Mouse (Mus musculus): ENCODE results near the gene Cdh23.
A peak's percentile ranks its signal among the peaks of the same experiment; 100 is the strongest.

Cdh23 gene

GRCm38 (mm10) chr10:60400507-60401295 is 295.6 kb downstream of the Cdh23 start:
- no peak for DNase-seq (ENCODE audit: low spot score in 2 of 2)

- DNase-seq (ENCODE audit: low spot score in 2 of 2), result no peak
Observed at GRCm38 (mm10) chr10:60399449-60399848, 296.8 kb downstream of the Cdh23 start, which contains the start of gene Gm17455. Gene Gm17455, plus strand, starts transcription at chr10:60399726.

DNA sequence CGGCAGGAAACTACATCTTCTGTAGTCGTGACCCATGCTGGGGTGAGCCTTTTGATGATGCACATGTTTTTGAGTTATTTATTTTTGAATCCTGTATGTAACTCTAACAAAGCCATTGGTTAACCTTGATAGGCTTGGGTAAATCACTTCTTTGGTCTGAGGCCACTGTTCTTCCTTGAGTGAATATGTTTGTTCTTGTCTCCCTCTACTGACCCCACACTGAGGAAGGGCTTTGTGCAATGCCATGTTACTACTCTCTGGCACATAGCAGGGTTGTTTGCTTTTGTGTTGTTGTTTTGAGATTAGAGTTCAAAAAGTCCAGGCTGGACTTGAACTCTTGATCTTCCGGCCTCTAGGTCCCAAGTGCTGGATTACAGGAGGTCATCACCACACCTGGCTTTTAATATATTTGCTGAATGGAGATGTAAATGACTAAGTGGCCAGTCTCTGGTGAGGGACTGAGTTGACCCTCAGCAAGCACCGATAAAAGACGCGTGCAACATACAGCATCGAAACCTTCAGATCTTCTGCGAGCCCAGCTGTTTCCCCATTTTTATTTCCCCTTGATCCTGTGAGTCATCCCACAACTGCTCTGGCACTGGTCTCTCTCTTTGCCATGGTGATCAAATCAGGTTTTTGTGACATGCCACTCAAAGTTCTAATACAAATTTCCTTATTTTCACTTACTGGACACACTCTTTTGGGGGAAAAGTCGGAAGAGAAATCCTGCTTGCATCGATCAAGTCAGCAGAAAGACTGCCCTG is 298.1 kb downstream of the Cdh23 start:
- DNase-seq (ENCODE audit: low spot score in 2 of 2), result no peak

DNA sequence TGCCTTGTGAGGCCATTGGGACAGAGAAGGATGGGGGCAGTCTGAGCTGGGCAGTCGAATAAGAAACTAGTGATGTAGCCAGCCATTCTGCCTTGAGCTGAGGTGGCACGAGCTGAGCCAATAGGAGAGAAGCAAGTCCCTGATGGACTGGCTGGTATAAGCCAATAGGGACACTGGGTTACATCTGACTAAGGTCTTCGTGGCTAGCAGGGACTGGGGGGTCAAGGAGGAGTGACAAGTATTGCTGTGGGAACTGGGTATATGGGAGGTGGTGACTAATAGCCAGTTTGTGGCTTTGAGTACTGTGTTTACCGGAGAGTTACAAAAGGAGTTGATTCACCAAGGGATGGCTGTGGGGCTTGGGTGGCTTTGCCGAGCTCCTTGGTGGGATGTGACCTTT is 300.7 kb downstream of the Cdh23 start:
- DNase-seq (ENCODE audit: low spot score in 2 of 2), result no peak

DNA sequence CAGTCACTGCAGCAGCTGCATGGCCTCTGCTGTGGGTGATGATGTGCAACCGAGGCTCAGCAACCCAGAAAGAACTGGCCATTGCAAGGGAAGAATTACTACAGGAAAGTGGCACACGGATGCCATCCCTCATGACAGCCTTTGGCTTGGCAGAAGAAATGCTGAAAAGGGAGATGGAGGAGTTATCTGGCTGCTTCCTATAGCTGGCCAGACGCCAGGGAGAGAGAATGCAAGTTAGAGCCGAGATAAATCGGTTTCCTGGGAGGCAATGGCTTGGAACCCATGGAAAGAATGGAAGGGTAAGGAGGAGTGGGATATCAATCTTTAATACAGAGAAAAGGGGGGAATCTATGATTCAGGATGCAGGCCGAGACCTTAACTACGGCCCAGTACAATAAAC is 301.4 kb downstream of the Cdh23 start:
- DNase-seq (ENCODE audit: low spot score in 2 of 2), result peak in 1 of 2 experiments; percentile 62

- DNase-seq (ENCODE audit: low spot score in 2 of 2), result no peak
Observed at GRCm38 (mm10) chr10:60391661-60392060, 304.6 kb downstream of the Cdh23 start.

GRCm38 (mm10) chr10:60390904-60391420 is 305.3 kb downstream of the Cdh23 start:
- no peak for DNase-seq (ENCODE audit: low spot score in 2 of 2)

DNA sequence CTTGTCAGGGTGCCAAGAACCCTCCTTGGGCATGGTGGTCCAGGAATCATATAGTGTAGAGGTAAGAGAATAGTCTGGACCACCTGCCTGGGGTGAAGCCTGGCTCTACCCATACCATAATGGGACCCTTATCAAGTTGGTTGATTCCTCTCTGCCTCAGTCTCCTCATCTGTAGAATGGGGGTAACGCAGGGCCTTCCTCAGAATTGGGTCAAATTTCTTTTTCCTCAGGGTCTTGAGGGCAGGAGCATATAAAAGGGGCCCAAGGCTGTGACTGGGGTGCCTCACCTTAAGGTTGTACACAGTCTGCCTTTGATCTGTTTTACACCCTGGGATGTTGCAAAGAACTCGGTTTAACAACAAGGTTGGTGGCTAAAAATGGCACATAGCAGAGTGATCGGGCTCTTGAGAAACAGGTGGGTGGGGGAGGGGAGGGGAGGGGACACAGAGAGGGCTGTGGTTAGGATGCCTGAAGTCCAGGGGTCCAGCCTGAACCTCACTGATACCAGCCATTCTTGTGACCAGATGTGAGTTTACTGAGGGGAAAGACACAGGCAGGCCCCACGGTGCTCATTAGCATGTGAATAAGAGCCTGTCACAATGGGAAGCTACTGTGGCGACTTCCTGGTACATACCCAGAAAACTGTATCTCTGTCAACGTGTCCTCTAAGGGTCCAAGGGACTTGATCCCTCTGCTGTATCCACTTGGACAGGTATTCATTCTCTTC is 305.9 kb downstream of the Cdh23 start:
- no peak for DNase-seq (ENCODE audit: low spot score in 2 of 2)

DNA sequence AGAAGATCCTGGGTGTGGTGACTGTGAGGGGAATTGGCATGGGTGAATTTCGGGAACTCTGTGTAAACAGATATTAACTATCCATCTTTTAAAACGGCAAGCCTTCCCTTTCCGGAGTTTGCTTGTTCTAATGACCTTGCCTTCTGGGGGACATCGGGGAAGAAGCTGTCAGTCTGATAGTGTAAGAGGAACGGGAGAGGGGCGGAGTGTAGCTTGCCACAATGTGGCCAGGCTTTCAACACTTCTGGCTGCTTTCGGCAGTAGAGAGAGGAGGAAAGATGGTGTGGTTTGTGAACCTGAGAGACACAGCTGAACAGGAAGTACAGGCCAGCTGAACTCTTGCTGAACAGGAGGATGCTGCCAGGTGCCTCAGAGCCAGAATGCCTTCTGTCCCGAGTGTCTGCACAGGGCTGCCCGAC is 306.8 kb downstream of the Cdh23 start:
- DNase-seq (ENCODE audit: low spot score in 2 of 2), result no peak

DNA sequence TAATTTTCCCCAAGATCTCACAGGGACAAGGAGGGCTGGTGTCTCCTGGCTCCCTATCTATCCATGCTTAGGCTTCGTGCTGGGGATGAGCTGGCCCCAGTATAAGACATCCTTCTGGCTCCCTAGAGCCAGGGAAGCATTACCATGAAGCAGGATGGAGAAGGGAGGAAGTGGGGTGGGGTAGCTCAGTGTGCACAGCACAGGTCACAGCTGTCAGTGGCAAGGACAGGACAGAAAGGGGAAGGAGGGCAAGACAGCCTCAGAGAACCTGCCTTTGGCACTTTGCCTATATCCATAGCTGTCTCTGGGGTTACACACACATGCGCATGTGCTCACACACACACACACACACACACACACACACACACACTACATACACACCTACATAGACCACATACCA is 308.0 kb downstream of the Cdh23 start:
- DNase-seq (ENCODE audit: low spot score in 2 of 2), result no peak

- no peak for DNase-seq (ENCODE audit: low spot score in 2 of 2)
Observed at GRCm38 (mm10) chr10:60381142-60381925, 315.0 kb downstream of the Cdh23 start.

DNA sequence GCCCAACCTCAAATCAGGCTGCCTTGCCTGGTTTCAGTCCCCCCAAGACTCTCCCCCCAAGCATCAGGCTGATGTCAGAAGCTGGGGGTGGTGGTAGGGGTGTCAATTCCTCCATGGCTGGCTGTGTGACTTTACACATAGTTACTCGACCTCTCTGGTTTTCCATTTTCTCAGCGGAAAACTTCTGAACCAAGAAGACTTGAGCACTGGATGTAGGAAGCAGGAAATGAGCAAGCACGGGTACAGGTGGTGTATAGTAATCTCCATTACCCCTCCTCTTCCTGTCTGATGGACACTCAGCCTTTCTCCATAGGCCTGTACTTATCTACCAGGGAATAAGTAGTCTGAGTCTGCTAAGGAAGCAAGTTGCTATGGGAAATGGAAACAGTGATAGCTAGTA is 316.1 kb downstream of the Cdh23 start:
- no peak for DNase-seq (ENCODE audit: low spot score in 2 of 2)

DNA sequence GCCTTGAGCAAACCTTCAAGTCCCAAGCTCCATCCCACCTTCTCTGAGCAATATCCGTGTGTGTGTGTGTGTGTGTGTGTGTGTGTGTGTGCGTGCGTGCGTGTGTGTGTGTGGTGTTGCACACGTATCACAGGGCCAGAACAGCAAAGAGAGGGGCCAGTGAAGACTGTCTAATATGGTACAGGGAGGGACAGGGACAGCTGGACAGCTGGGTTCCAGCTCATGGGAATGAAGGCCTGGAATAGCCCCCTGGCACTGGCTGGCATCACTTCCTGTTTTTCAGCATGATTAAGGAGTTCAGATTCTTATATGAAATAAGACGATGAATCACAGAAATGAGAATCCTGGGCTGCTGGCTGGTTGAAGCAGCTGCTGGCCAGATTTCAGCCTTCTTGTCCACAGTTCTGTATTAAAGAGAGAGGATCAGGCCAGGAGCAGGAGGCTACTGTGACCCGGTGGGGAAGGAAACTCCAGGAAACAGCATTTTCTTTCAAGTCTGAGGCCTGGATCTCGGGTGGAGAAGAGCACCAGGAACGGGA is 316.8 kb downstream of the Cdh23 start:
- no peak for DNase-seq (ENCODE audit: low spot score in 2 of 2)

GRCm38 (mm10) chr10:60376704-60377103 is 319.6 kb downstream of the Cdh23 start:
- no peak for DNase-seq (ENCODE audit: low spot score in 2 of 2)

- no peak for DNase-seq (ENCODE audit: low spot score in 2 of 2)
Observed at GRCm38 (mm10) chr10:60373937-60374578, 322.2 kb downstream of the Cdh23 start.

- DNase-seq (ENCODE audit: low spot score in 2 of 2), result no peak
Observed at GRCm38 (mm10) chr10:60373543-60373936, 322.8 kb downstream of the Cdh23 start.

DNA sequence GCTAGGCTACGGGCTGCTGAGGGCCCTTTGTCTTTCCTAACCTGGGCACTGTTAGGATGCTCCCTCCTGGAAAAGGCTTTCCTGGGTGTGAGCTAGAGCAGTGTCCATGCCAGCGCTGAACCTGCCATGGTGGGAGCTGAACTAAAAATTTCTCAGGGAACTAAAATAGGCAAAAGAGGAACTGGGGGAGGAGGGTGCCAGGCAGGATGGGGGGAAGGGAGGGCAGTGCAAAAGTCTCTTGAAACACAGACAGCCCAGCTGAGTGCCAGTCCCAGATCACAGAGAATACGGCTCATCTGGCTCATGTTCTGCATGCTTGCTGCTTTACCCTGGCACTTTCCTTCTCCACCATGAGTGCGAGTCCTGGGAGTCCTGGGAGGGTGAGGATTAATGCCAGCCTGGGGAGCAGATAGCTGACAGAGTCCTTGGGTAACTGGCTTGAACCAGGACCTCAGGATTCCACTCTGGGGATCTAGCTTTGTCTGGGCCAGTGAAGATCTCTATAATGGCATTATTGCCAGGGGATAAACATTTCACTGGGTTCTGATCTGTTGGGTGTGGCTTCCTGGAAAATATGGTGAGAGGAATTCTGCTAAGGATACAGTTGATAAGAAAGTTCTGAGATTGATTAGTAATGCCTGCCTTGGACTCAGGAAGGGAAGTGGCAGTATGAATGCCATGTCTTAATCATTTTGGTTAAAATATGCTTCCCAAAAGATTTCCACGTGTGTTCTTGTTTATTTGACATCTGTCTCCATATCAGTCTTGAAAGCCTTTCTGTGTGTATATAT is 324.5 kb downstream of the Cdh23 start:
- DNase-seq (ENCODE audit: low spot score in 2 of 2), result no peak

GRCm38 (mm10) chr10:60370601-60371061 is 325.7 kb downstream of the Cdh23 start:
- DNase-seq (ENCODE audit: low spot score in 2 of 2), result no peak

- DNase-seq (ENCODE audit: low spot score in 2 of 2), result peak in 1 of 2 experiments; percentile 41
Observed at GRCm38 (mm10) chr10:60370098-60370497, 326.2 kb downstream of the Cdh23 start.

DNA sequence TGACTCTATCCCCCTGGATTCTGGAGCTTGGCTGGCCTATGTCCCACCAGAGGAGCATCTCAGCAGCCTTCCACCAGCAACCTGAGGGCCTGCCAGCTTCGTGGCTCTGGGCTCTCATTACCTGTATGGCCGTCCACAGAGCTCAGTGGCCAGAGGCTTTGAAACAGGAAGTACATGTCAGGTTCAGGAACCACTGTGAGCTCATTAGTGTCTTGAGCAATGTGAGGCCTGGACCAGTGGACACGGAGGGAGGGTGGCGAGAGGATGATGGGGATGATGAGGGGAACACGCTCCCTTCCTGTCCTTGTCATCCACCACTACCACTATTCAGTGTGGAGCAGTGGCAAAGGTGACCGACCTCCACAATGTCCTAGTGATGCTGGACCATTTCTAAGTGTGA is 326.9 kb downstream of the Cdh23 start:
- DNase-seq (ENCODE audit: low spot score in 2 of 2), result no peak

Measured in frontal cortex, postnatal 36 days (tissue).